Mouse (Mus musculus): ENCODE data around the gene Olfr1380. TPM values are rescaled to one million over a fixed set of nuclear protein-coding genes. Genes with fewer than 3 reads are reported as not detected.

Olfr1380 gene
- total and polyA plus RNA-seq, 3 experiments = 0.16 TPM; not detected in 2

- Histone ChIP-seq H3K27me3 (ENCODE audit: insufficient read depth, low read length) (peaks cover 22% of the 10 kb centered on the region), H3K36me3 (replicated peaks) (no peaks in the 10 kb centered on the region), H3K4me3 (ENCODE audit: low read depth, low read length) (no peak overlapping the region), H3K9me3 (replicated peaks) (no peaks in the 10 kb centered on the region), H3K4me1 (ENCODE audit: insufficient read depth, low read depth, low read length) (no peaks in the 10 kb centered on the region)
- DNase-seq (ENCODE audit: low spot score) = no peak
- no peak for TF ChIP-seq GATA2 (IDR thresholded peaks at IDR 0.05; ENCODE audit: borderline replicate concordance, low read depth, low read length)
- TF ChIP-seq TAL1 (conservative IDR thresholded peaks at IDR 0.05; ENCODE audit: low read depth, low read length) = no peak
- no peak for TF ChIP-seq POLR2AphosphoS5 (IDR thresholded peaks at IDR 0.05; ENCODE audit: insufficient replicate concordance, low read depth, low read length)
- no peak for TF ChIP-seq CTCF (IDR thresholded peaks at IDR 0.05; ENCODE audit: low read depth, low read length)
- TF ChIP-seq GATA1 (IDR thresholded peaks at IDR 0.05; ENCODE audit: borderline replicate concordance, low read length) = no peak
- ATAC-seq (ENCODE audit: extremely low read depth, insufficient number of reproducible peaks, low FRiP score, poor library complexity, severe bottlenecking) = no peak
These were observed 56.7 kb downstream of the Olfr1380 start for GRCm38 (mm10) chr11:49613349-49613748.

Other genes starting within 250 kb of the Olfr1380 start
- gene Olfr1391, start 234.1 kb upstream of the Olfr1380 start, total RNA-seq (2014; fragmentation: Nextera tagmentation) = not detected in 2 replicates
- gene Olfr1391, start 234.1 kb upstream of the Olfr1380 start, total RNA-seq (2017) = 0.16 TPM in 1 of 2 replicates, not detected in the other
- not detected in 2 replicates for gene Olfr1391, start 234.1 kb upstream of the Olfr1380 start, polyA plus RNA-seq (2012)
- not detected in 2 replicates for gene Olfr1390, start 221.7 kb upstream of the Olfr1380 start, total RNA-seq (2014; fragmentation: Nextera tagmentation)
- 0.12 and 0.22 TPM in 2 replicates for gene Olfr1390, start 221.7 kb upstream of the Olfr1380 start, total RNA-seq (2017)
- not detected in 2 replicates for gene Olfr1390, start 221.7 kb upstream of the Olfr1380 start, polyA plus RNA-seq (2012)
- gene Olfr1389, start 133.8 kb upstream of the Olfr1380 start, total RNA-seq (2014; fragmentation: Nextera tagmentation) = not detected in 2 replicates
- 0.12 and 0.22 TPM in 2 replicates for gene Olfr1389, start 133.8 kb upstream of the Olfr1380 start, total RNA-seq (2017)
- gene Olfr1389, start 133.8 kb upstream of the Olfr1380 start, polyA plus RNA-seq (2012) = not detected in 2 replicates
- 0.87 and 0.98 TPM in 2 replicates for gene Olfr1388, start 120.3 kb upstream of the Olfr1380 start, total RNA-seq (2014; fragmentation: Nextera tagmentation)
- 0.60 and 1.2 TPM in 2 replicates for gene Olfr1388, start 120.3 kb upstream of the Olfr1380 start, total RNA-seq (2017)
- 0.04 and 0.12 TPM in 2 replicates for gene Olfr1388, start 120.3 kb upstream of the Olfr1380 start, polyA plus RNA-seq (2012)
- not detected in 2 replicates for gene Olfr1387, start 101.5 kb upstream of the Olfr1380 start, total RNA-seq (2014; fragmentation: Nextera tagmentation)
- gene Olfr1387, start 101.5 kb upstream of the Olfr1380 start, total RNA-seq (2017) = 0.05 and 0.46 TPM in 2 replicates
- gene Olfr1387, start 101.5 kb upstream of the Olfr1380 start, polyA plus RNA-seq (2012) = not detected in 2 replicates
- not detected in 2 replicates for gene Olfr1386, start 91.8 kb upstream of the Olfr1380 start, total RNA-seq (2014; fragmentation: Nextera tagmentation)
- 0.22 and 0.23 TPM in 2 replicates for gene Olfr1386, start 91.8 kb upstream of the Olfr1380 start, total RNA-seq (2017)
- gene Olfr1386, start 91.8 kb upstream of the Olfr1380 start, polyA plus RNA-seq (2012) = not detected in 2 replicates
- not detected in 2 replicates for gene Olfr1385, start 67.8 kb upstream of the Olfr1380 start, total RNA-seq (2014; fragmentation: Nextera tagmentation)
- 0.22 and 0.35 TPM in 2 replicates for gene Olfr1385, start 67.8 kb upstream of the Olfr1380 start, total RNA-seq (2017)
- not detected in 2 replicates for gene Olfr1385, start 67.8 kb upstream of the Olfr1380 start, polyA plus RNA-seq (2012)
- gene Olfr1384, start 50.2 kb upstream of the Olfr1380 start, total RNA-seq (2014; fragmentation: Nextera tagmentation) = not detected in 2 replicates
- gene Olfr1384, start 50.2 kb upstream of the Olfr1380 start, total RNA-seq (2017) = 0.05 and 0.06 TPM in 2 replicates
- not detected in 2 replicates for gene Olfr1384, start 50.2 kb upstream of the Olfr1380 start, polyA plus RNA-seq (2012)
- not detected in 2 replicates for gene Olfr1383, start 37.2 kb upstream of the Olfr1380 start, total RNA-seq (2014; fragmentation: Nextera tagmentation)
- gene Olfr1383, start 37.2 kb upstream of the Olfr1380 start, total RNA-seq (2017) = 0.06 and 0.27 TPM in 2 replicates
- gene Olfr1383, start 37.2 kb upstream of the Olfr1380 start, polyA plus RNA-seq (2012) = not detected in 2 replicates
- gene Olfr1382, start 28.6 kb upstream of the Olfr1380 start, total RNA-seq (2014; fragmentation: Nextera tagmentation) = not detected in 2 replicates
- gene Olfr1382, start 28.6 kb upstream of the Olfr1380 start, total RNA-seq (2017) = 0.11 and 0.12 TPM in 2 replicates
- gene Olfr1382, start 28.6 kb upstream of the Olfr1380 start, polyA plus RNA-seq (2012) = not detected in 2 replicates
- gene Olfr1381, start 13.4 kb upstream of the Olfr1380 start, total RNA-seq (2014; fragmentation: Nextera tagmentation) = not detected in 2 replicates
- 0.05 and 0.06 TPM in 2 replicates for gene Olfr1381, start 13.4 kb upstream of the Olfr1380 start, total RNA-seq (2017)
- not detected in 2 replicates for gene Olfr1381, start 13.4 kb upstream of the Olfr1380 start, polyA plus RNA-seq (2012)
- 0.15 and 0.44 TPM in 2 replicates for gene Flt4, start 52.4 kb downstream of the Olfr1380 start, total RNA-seq (2014; fragmentation: Nextera tagmentation)
- under 0.01 and 0.12 TPM in 2 replicates for gene Flt4, start 52.4 kb downstream of the Olfr1380 start, total RNA-seq (2017)
- gene Flt4, start 52.4 kb downstream of the Olfr1380 start, polyA plus RNA-seq (2012) = 0.02 TPM in 2 replicates
- not detected in 2 replicates for gene Scgb3a1, start 106.7 kb downstream of the Olfr1380 start, total RNA-seq (2014; fragmentation: Nextera tagmentation)
- not detected in 2 replicates for gene Scgb3a1, start 106.7 kb downstream of the Olfr1380 start, total RNA-seq (2017)
- gene Scgb3a1, start 106.7 kb downstream of the Olfr1380 start, polyA plus RNA-seq (2012) = not detected in 2 replicates
- 155 and 165 TPM in 2 replicates for gene Cnot6, start 155.8 kb downstream of the Olfr1380 start, total RNA-seq (2014; fragmentation: Nextera tagmentation)
- gene Cnot6, start 155.8 kb downstream of the Olfr1380 start, total RNA-seq (2017) = 84.5 and 93.8 TPM in 2 replicates
- 44.0 and 61.0 TPM in 2 replicates for gene Cnot6, start 155.8 kb downstream of the Olfr1380 start, polyA plus RNA-seq (2012)
- gene Gfpt2, start 237.3 kb downstream of the Olfr1380 start, total RNA-seq (2014; fragmentation: Nextera tagmentation) = not detected in 2 replicates
- 0.22 and 0.23 TPM in 2 replicates for gene Gfpt2, start 237.3 kb downstream of the Olfr1380 start, total RNA-seq (2017)
- gene Gfpt2, start 237.3 kb downstream of the Olfr1380 start, polyA plus RNA-seq (2012) = not detected in 2 replicates